Mouse (Mus musculus): ENCODE measurements at regions not wholly inside any gene's neighbourhood (a gene's known extent, or its start where the extent isn't known, plus 50 kb on each side); places are given as distances from the start of the nearest gene placed in this dataset.

- no peak for DNase-seq (ENCODE audit: low spot score)
- no peak for ATAC-seq (replicated peaks; ENCODE audit: low FRiP score, low read depth)
- Histone ChIP-seq H3K9me3 (replicated peaks; ENCODE audit: low read length) (no peaks in the 10 kb centered on the region), H3K9ac (ENCODE audit: low read depth, low read length) (no peak overlapping the region), H3K4me2 (ENCODE audit: low read length) (no peak overlapping the region), H3K27me3 (ENCODE audit: insufficient read depth, low read length) (no peaks in the 10 kb centered on the region), H3K4me3 (replicated peaks; ENCODE audit: low read depth, low read length) (no peak overlapping the region), H3K4me1 (replicated peaks; ENCODE audit: insufficient read depth, low read length) (no peaks in the 10 kb centered on the region), H3K27ac (no peak overlapping the region), H3K36me3 (ENCODE audit: insufficient read depth, low read length) (no peaks in the 10 kb centered on the region)
- TF ChIP-seq CTCF (IDR thresholded peaks at IDR 0.05; ENCODE audit: low read depth) = no peak
- WGBS = 63% methylated on average over 7 of the region's 7 CpGs
Measured at GRCm38 (mm10) chr6:100948340-100948739, 114.9 kb downstream of the Ppp4r2 start.

- WGBS = 83% methylated on average over 5 of the region's 5 CpGs
- no peak for TF ChIP-seq CTCF (IDR thresholded peaks at IDR 0.05; ENCODE audit: low read depth)
- Histone ChIP-seq H3K4me1 (replicated peaks; ENCODE audit: insufficient read depth, low read length) (no peaks in the 10 kb centered on the region), H3K9me3 (replicated peaks; ENCODE audit: low read length) (no peaks in the 10 kb centered on the region), H3K4me3 (replicated peaks; ENCODE audit: low read depth, low read length) (no peak overlapping the region), H3K27me3 (ENCODE audit: insufficient read depth, low read length) (no peaks in the 10 kb centered on the region), H3K9ac (ENCODE audit: low read depth, low read length) (no peak overlapping the region), H3K36me3 (ENCODE audit: insufficient read depth, low read length) (no peaks in the 10 kb centered on the region), H3K27ac (no peak overlapping the region), H3K4me2 (ENCODE audit: low read length) (no peak overlapping the region)
- DNase-seq (ENCODE audit: low spot score) (no peak), ATAC-seq (replicated peaks; ENCODE audit: low FRiP score, low read depth) (no peak)
Measured at GRCm38 (mm10) chr6:100951646-100952045, 118.2 kb downstream of the Ppp4r2 start.

GRCm38 (mm10) chr6:100952470-100952869, 119.0 kb downstream of the Ppp4r2 start:
- no peak for DNase-seq (ENCODE audit: low spot score)
- Histone ChIP-seq H3K9me3 (replicated peaks; ENCODE audit: low read length) (no peaks in the 10 kb centered on the region), H3K27me3 (ENCODE audit: insufficient read depth, low read length) (no peaks in the 10 kb centered on the region), H3K4me1 (replicated peaks; ENCODE audit: insufficient read depth, low read length) (no peaks in the 10 kb centered on the region), H3K36me3 (ENCODE audit: insufficient read depth, low read length) (no peaks in the 10 kb centered on the region), H3K27ac (no peak overlapping the region), H3K4me3 (replicated peaks; ENCODE audit: low read depth, low read length) (no peak overlapping the region), H3K9ac (ENCODE audit: low read depth, low read length) (no peak overlapping the region), H3K4me2 (ENCODE audit: low read length) (no peak overlapping the region)
- no peak for TF ChIP-seq CTCF (IDR thresholded peaks at IDR 0.05; ENCODE audit: low read depth)
- ATAC-seq (replicated peaks; ENCODE audit: low FRiP score, low read depth) = no peak

- no peak for TF ChIP-seq CTCF (IDR thresholded peaks at IDR 0.05; ENCODE audit: low read depth)
- DNase-seq (ENCODE audit: low spot score) (no peak), ATAC-seq (replicated peaks; ENCODE audit: low FRiP score, low read depth) (no peak)
- Histone ChIP-seq H3K9ac (ENCODE audit: low read depth, low read length) (no peak overlapping the region), H3K36me3 (ENCODE audit: insufficient read depth, low read length) (no peaks in the 10 kb centered on the region), H3K4me2 (ENCODE audit: low read length) (no peak overlapping the region), H3K27ac (no peak overlapping the region), H3K4me3 (replicated peaks; ENCODE audit: low read depth, low read length) (no peak overlapping the region), H3K4me1 (replicated peaks; ENCODE audit: insufficient read depth, low read length) (no peaks in the 10 kb centered on the region), H3K27me3 (ENCODE audit: insufficient read depth, low read length) (no peaks in the 10 kb centered on the region), H3K9me3 (replicated peaks; ENCODE audit: low read length) (no peaks in the 10 kb centered on the region)
- 86% methylated on average over 10 of the region's 10 CpGs for WGBS
Measured at GRCm38 (mm10) chr6:100954563-100954962, 121.1 kb downstream of the Ppp4r2 start.

- H3K9me3 ChIP-seq (replicated peaks; ENCODE audit: low read length) = no peaks in the 10 kb centered on the region
- TF ChIP-seq CTCF (IDR thresholded peaks at IDR 0.05; ENCODE audit: low read depth) = no peak
- no peak for ATAC-seq (replicated peaks; ENCODE audit: low FRiP score, low read depth)
Measured at GRCm38 (mm10) chr6:100966481-100966880, 133.1 kb downstream of the Ppp4r2 start.

GRCm38 (mm10) chr6:100968080-100968856, 134.8 kb downstream of the Ppp4r2 start:
- Histone ChIP-seq H3K27me3 (ENCODE audit: insufficient read depth, low read length) (no peaks in the 10 kb centered on the region), H3K9me3 (replicated peaks; ENCODE audit: low read length) (no peaks in the 10 kb centered on the region), H3K36me3 (ENCODE audit: insufficient read depth, low read length) (no peaks in the 10 kb centered on the region), H3K4me1 (replicated peaks; ENCODE audit: insufficient read depth, low read length) (no peaks in the 10 kb centered on the region), H3K9ac (ENCODE audit: low read depth, low read length) (no peak overlapping the region), H3K4me2 (ENCODE audit: low read length) (no peak overlapping the region), H3K4me3 (replicated peaks; ENCODE audit: low read depth, low read length) (no peak overlapping the region), H3K27ac (no peak overlapping the region)
- no peak for ATAC-seq (replicated peaks; ENCODE audit: low FRiP score, low read depth)
- DNase-seq (ENCODE audit: low spot score) = no peak
- no peak for TF ChIP-seq CTCF (IDR thresholded peaks at IDR 0.05; ENCODE audit: low read depth)
- 83% methylated on average over 12 of the region's 12 CpGs for WGBS

More at GRCm38 (mm10) chr6:100966481-100966880, 133.1 kb downstream of the Ppp4r2 start:
- no peaks in the 10 kb centered on the region for H3K27me3 ChIP-seq (ENCODE audit: insufficient read depth, low read length)
- no peak overlapping the region for H3K4me2 ChIP-seq (ENCODE audit: low read length)
- DNase-seq (ENCODE audit: low spot score) = no peak
- 79% methylated on average over 5 of the region's 5 CpGs for WGBS
- H3K4me3 ChIP-seq (replicated peaks; ENCODE audit: low read depth, low read length) = no peak overlapping the region
- H3K9ac ChIP-seq (ENCODE audit: low read depth, low read length) = no peak overlapping the region
- no peak overlapping the region for H3K27ac ChIP-seq
- H3K4me1 ChIP-seq (replicated peaks; ENCODE audit: insufficient read depth, low read length) = no peaks in the 10 kb centered on the region
- no peaks in the 10 kb centered on the region for H3K36me3 ChIP-seq (ENCODE audit: insufficient read depth, low read length)

GRCm38 (mm10) chr6:100968960-100969359, 135.5 kb downstream of the Ppp4r2 start:
- Histone ChIP-seq H3K4me2 (ENCODE audit: low read length) (no peak overlapping the region), H3K9ac (ENCODE audit: low read depth, low read length) (no peak overlapping the region), H3K9me3 (replicated peaks; ENCODE audit: low read length) (no peaks in the 10 kb centered on the region), H3K27me3 (ENCODE audit: insufficient read depth, low read length) (no peaks in the 10 kb centered on the region), H3K4me1 (replicated peaks; ENCODE audit: insufficient read depth, low read length) (no peaks in the 10 kb centered on the region), H3K36me3 (ENCODE audit: insufficient read depth, low read length) (no peaks in the 10 kb centered on the region), H3K4me3 (replicated peaks; ENCODE audit: low read depth, low read length) (no peak overlapping the region), H3K27ac (no peak overlapping the region)
- 67% methylated on average over 1 of the region's 1 CpGs for WGBS
- no peak for TF ChIP-seq CTCF (IDR thresholded peaks at IDR 0.05; ENCODE audit: low read depth)
- no peak for ATAC-seq (replicated peaks; ENCODE audit: low FRiP score, low read depth)
- no peak for DNase-seq (ENCODE audit: low spot score)
